Mouse (Mus musculus) CD8-positive naive resting alpha-beta T cell, adult 2 months (primary cell): ENCODE data around the gene Zfp207.
"Not testable (repeated sequence)": the region's sequence is repeated elsewhere in the genome, so short reads cannot be mapped to it uniquely, and the experiment has no call there.

Experiments
- DNase-seq, 2 experiments: peaks; one replicate each; pipeline ENCODE4 v3.0.0; 2022; ENCODE audit warnings: low read depth in 2 of 2, low spot score in 2 of 2

The Zfp207 gene

GRCm38 (mm10) chr11:80407878-80408277 is 24.8 kb downstream of the Zfp207 start:
- not testable (repeated sequence) for DNase-seq

DNA sequence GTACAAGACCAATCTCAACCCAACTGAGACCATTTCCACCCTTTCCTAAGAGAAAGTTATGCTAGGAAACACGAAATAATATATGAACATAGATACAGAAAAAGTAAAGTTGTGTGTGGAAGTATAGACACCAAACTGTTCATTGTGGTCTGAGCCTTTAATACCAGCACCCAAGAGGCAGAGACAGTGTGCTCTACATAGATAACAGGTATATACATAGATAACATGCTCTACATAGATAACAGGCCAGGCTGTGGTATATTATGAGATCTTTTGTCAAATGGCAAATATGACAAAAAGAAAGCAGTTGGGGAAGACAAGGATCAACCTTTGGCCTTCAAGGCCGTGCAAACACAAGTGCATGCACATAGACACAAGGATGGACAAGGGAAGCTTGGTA is 27.3 kb downstream of the Zfp207 start:
- no peak for DNase-seq

GRCm38 (mm10) chr11:80417085-80417484 is 34.0 kb downstream of the Zfp207 start:
- DNase-seq: no peak

- DNase-seq: no peak
These were observed 36.7 kb downstream of the Zfp207 start for GRCm38 (mm10) chr11:80419743-80420142.

DNA sequence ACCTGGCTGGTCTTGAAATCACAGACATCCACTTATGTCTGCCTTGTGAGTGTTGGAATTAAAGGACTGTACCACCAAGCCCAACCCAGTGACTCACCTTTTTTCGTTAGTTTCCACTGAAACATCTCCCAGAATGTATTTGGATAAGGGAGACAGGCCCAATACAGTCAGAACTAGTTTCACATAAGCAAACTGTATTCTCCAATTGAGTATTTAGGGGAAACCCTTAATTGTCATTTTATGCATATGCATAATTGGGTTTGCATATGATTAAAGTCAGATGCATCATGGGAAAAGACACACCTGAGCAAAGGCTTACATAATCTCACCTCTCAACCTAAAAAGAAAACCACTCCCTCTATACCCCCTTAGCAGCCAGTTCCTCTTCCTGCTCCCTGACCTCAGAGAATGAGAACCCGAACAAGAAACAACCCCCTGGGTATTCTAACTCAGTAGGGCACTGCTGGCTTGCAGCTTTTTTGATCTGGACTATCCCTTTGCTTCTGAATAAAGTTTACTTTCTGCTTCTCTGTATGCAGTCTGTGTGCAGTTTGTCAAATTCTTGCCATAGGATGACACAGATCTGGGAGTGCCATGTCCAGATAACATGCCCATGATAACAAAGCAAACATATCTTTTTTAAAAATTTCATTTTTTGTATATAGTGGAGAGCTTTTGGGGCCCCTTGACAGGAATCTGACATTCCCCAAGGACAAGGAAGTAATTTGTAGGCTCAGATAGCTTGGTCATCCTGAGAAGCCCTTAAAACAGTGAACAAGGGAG is 37.3 kb downstream of the Zfp207 start:
- DNase-seq: no peak

GRCm38 (mm10) chr11:80421421-80422047 is 38.5 kb downstream of the Zfp207 start:
- DNase-seq: no peak

- no peak for DNase-seq
These were observed 41.6 kb downstream of the Zfp207 start for GRCm38 (mm10) chr11:80424691-80425090.

- DNase-seq: no peak
These were observed 42.2 kb downstream of the Zfp207 start for GRCm38 (mm10) chr11:80425247-80425778.

- DNase-seq: not testable (repeated sequence)
These were observed 43.1 kb downstream of the Zfp207 start for GRCm38 (mm10) chr11:80426029-80426813.

GRCm38 (mm10) chr11:80428381-80429008 is 45.4 kb downstream of the Zfp207 start, which contains the start of gene Psmd11:
Gene Psmd11 (plus strand): TSS chr11:80428615.
- DNase-seq: peak; percentile 93 to 95

GRCm38 (mm10) chr11:80429009-80429475 is 46.0 kb downstream of the Zfp207 start:
- peak; percentile 21 to 32 for DNase-seq

DNA sequence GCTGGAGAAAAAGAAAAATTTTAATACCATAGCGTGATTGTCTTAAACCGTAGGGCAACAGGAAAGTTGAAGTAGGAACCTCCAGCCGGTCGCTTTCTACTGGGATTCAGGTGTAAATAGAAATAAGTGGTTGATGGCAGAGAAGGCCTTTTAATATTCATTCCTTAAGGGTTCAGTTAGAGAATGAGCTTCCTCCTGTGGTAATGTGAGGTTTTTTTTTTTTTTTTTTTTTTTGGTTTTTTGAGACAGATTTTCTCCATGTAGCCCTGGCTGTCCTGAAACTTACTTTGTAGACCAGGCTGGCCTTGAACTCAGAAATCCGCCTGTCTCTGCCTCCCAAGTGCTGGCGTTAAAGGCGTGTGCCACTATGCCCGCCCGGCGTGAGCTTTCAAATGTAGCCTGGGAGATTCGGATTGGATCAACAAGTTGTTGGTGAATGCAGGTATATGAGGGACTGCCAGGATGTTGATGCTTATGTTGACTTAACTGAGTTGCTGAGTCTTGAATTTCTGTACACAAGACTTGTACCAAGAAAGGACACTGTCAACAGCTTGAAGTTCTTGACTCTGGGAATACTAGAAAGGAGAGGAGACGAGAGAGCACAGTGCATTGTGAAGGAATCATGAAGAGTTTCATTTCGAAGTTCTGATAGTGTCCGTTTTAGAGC is 46.6 kb downstream of the Zfp207 start:
- DNase-seq: no peak

GRCm38 (mm10) chr11:80430366-80430910 is 47.4 kb downstream of the Zfp207 start:
- DNase-seq: no peak

- no peak for DNase-seq
These were observed 63.8 kb downstream of the Zfp207 start for GRCm38 (mm10) chr11:80446916-80447315.

DNA sequence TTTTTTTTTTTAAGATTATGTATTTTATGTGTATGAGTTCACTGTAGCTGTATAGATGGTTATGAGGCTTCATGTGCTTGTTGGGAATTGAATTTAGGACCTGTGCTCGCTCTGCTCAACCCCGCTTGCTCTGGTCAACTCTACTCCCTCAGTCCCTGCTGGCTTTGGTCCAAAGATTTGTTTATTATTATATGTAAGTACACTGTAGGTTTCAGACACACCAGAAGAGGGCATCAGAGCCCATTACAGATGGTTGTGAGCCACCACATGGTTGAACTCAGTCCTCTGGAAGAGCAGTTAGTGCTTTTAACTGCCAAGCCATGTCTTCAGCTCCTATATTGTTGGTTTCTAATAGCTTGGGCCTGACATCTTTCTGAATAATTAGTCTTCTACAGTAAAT is 66.8 kb downstream of the Zfp207 start:
- no peak for DNase-seq

DNA sequence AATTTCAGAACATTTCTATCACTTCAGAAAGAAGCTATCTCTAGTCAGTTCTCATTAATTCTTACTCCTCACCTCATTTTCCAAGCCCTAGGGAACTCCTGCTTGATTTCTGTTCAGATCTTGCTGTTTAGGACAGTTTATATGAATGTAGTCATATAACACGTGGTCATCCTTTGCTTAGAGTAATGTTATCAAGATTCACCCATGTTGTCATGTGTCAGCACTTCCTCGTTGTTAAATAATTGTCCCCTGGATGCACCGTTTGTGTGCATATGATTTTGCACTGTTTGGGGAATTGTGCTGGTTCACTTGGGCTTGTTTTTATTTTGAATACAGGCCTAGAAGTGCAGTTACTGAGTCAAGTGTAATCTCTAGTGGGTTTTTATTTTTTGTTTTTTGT is 69.2 kb downstream of the Zfp207 start:
- DNase-seq: no peak

DNA sequence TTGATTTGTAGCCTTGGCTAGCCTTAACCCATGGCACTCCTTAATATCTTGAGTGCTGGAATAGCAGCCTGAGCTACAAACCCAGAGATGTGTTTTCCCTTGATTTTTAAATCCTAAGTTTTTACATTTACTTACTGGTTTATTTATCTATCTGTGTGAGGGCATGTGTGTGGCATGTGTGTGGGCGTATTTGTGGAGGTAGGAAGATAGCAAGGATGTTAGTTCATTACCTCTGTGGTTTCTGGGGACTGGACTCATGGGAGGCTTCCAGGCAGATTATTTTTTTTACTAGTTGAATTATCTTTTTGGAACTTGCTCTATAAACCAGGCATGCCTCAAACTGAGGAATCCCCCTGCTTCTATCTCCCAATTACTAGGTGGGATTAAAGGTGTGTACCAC is 70.1 kb downstream of the Zfp207 start:
- no peak for DNase-seq
